Mouse (Mus musculus): ENCODE data around the gene A630076J17Rik.

Gene A630076J17Rik

GRCm38 (mm10) chr3:107230527-107230926 is at the start of gene A630076J17Rik:
Gene A630076J17Rik (plus strand): TSS chr3:107230614.
- DNase-seq = peak; percentile 22 to 24

- no peak for DNase-seq
Measured at GRCm38 (mm10) chr3:107180860-107181259, 49.6 kb upstream of the A630076J17Rik start.

- DNase-seq = no peak
Measured at GRCm38 (mm10) chr3:107182756-107183155, 47.7 kb upstream of the A630076J17Rik start, which contains the start of gene Kcna10. Gene Kcna10 (plus strand): TSS chr3:107183056.

- peak in 1 of 2 experiments; percentile 8 for DNase-seq
Measured at GRCm38 (mm10) chr3:107183178-107183577, 47.2 kb upstream of the A630076J17Rik start.

- DNase-seq = no peak
Measured at GRCm38 (mm10) chr3:107185597-107185996, 44.8 kb upstream of the A630076J17Rik start.

- no peak for DNase-seq
Measured at GRCm38 (mm10) chr3:107187022-107187421, 43.4 kb upstream of the A630076J17Rik start.

- DNase-seq = peak; percentile 5 to 57
Measured at GRCm38 (mm10) chr3:107188226-107188899, 42.1 kb upstream of the A630076J17Rik start.

- no peak for DNase-seq
Measured at GRCm38 (mm10) chr3:107201310-107202180, 28.9 kb upstream of the A630076J17Rik start.

GRCm38 (mm10) chr3:107204413-107204812 is 26.0 kb upstream of the A630076J17Rik start:
- DNase-seq = no peak

- no peak for DNase-seq
Measured at GRCm38 (mm10) chr3:107205170-107205569, 25.2 kb upstream of the A630076J17Rik start.

- peak; percentile 73 to 90 for DNase-seq
Measured at GRCm38 (mm10) chr3:107205994-107206393, 24.4 kb upstream of the A630076J17Rik start.

- no peak for DNase-seq
Measured at GRCm38 (mm10) chr3:107206490-107207150, 23.8 kb upstream of the A630076J17Rik start.

GRCm38 (mm10) chr3:107207625-107208253 is 22.7 kb upstream of the A630076J17Rik start:
- DNase-seq = no peak

GRCm38 (mm10) chr3:107214606-107215005 is 15.8 kb upstream of the A630076J17Rik start:
- no peak for DNase-seq

GRCm38 (mm10) chr3:107216400-107217100 is 13.9 kb upstream of the A630076J17Rik start:
- DNase-seq = no peak

- no peak for DNase-seq
Measured at GRCm38 (mm10) chr3:107217101-107217480, 13.3 kb upstream of the A630076J17Rik start.

GRCm38 (mm10) chr3:107218572-107218971 is 11.8 kb upstream of the A630076J17Rik start:
- no peak for DNase-seq

GRCm38 (mm10) chr3:107221608-107222007 is 8.8 kb upstream of the A630076J17Rik start, which contains the start of gene Cym:
Gene Cym (minus strand): TSS chr3:107221732.
- DNase-seq = no peak

- DNase-seq = no peak
Measured at GRCm38 (mm10) chr3:107223230-107223629, 7.2 kb upstream of the A630076J17Rik start.

- DNase-seq = no peak
Measured at GRCm38 (mm10) chr3:107225820-107226219, 4.6 kb upstream of the A630076J17Rik start.

- DNase-seq = no peak
Measured at GRCm38 (mm10) chr3:107229221-107229620, 1.2 kb upstream of the A630076J17Rik start.

GRCm38 (mm10) chr3:107229822-107230221 is 592 bp upstream of the A630076J17Rik start:
- DNase-seq = no peak

All from kidney, postnatal 36 days (tissue).